Mouse (Mus musculus) frontal cortex, postnatal 10 days (tissue): ENCODE measurements around the gene Prn.

Experiments used
- DNase-seq, 2 experiments: peaks; one replicate each; pipeline ENCODE4 v3.0.0; 2022; ENCODE audit warnings: low spot score in 2 of 2, mixed read lengths in 1 of 2

The Prn gene

GRCm38 (mm10) chr2:131993563-131994088 is 83.9 kb downstream of the Prn start:
- no peak for DNase-seq

- DNase-seq = no peak
These were observed 85.2 kb downstream of the Prn start for GRCm38 (mm10) chr2:131994971-131995370.

- DNase-seq = no peak
These were observed 86.0 kb downstream of the Prn start for GRCm38 (mm10) chr2:131995742-131996141.

- no peak for DNase-seq
These were observed 86.6 kb downstream of the Prn start for GRCm38 (mm10) chr2:131996369-131996768.

- DNase-seq = no peak
These were observed 87.6 kb downstream of the Prn start for GRCm38 (mm10) chr2:131997356-131997755.

- DNase-seq = no peak
These were observed 92.1 kb downstream of the Prn start for GRCm38 (mm10) chr2:132001696-132002334.

GRCm38 (mm10) chr2:132003916-132004315 is 94.2 kb downstream of the Prn start:
- DNase-seq = no peak

- no peak for DNase-seq
These were observed 94.9 kb downstream of the Prn start for GRCm38 (mm10) chr2:132004495-132005136.

GRCm38 (mm10) chr2:132005445-132005844 is 95.7 kb downstream of the Prn start:
- DNase-seq = no peak
